Mouse (Mus musculus): ENCODE data around the gene Arvcf.

Gene Arvcf

GRCm38 (mm10) chr16:18356961-18357360 is 9.0 kb downstream of the Arvcf start:
- no peak for DNase-seq (ENCODE audit: low spot score in 2 of 2)

GRCm38 (mm10) chr16:18357977-18358376 is 10.0 kb downstream of the Arvcf start:
- no peak for DNase-seq (ENCODE audit: low spot score in 2 of 2)

GRCm38 (mm10) chr16:18360151-18360805 is 12.3 kb downstream of the Arvcf start:
- no peak for DNase-seq (ENCODE audit: low spot score in 2 of 2)

GRCm38 (mm10) chr16:18362948-18363347 is 15.0 kb downstream of the Arvcf start:
- no peak for DNase-seq (ENCODE audit: low spot score in 2 of 2)

GRCm38 (mm10) chr16:18366849-18367248 is 18.9 kb downstream of the Arvcf start:
- no peak for DNase-seq (ENCODE audit: low spot score in 2 of 2)

- no peak for DNase-seq (ENCODE audit: low spot score in 2 of 2)
Observed at GRCm38 (mm10) chr16:18370197-18370596, 22.2 kb downstream of the Arvcf start.

- no peak for DNase-seq (ENCODE audit: low spot score in 2 of 2)
Observed at GRCm38 (mm10) chr16:18373632-18374031, 25.6 kb downstream of the Arvcf start.

- no peak for DNase-seq (ENCODE audit: low spot score in 2 of 2)
Observed at GRCm38 (mm10) chr16:18376297-18376954, 28.4 kb downstream of the Arvcf start.

GRCm38 (mm10) chr16:18377203-18377602 is 29.2 kb downstream of the Arvcf start:
- DNase-seq (ENCODE audit: low spot score in 2 of 2), result no peak

GRCm38 (mm10) chr16:18378489-18378888 is 30.5 kb downstream of the Arvcf start:
- DNase-seq (ENCODE audit: low spot score in 2 of 2), result no peak

GRCm38 (mm10) chr16:18379338-18380001 is 31.5 kb downstream of the Arvcf start:
- peak in 1 of 2 experiments; percentile 42 for DNase-seq (ENCODE audit: low spot score in 2 of 2)

GRCm38 (mm10) chr16:18380495-18381063 is 32.6 kb downstream of the Arvcf start:
- peak; percentile 67 to 76 for DNase-seq (ENCODE audit: low spot score in 2 of 2)

GRCm38 (mm10) chr16:18381621-18382258 is 33.8 kb downstream of the Arvcf start:
- peak; percentile 56 to 63 for DNase-seq (ENCODE audit: low spot score in 2 of 2)

- peak; percentile 49 to 54 for DNase-seq (ENCODE audit: low spot score in 2 of 2)
Observed at GRCm38 (mm10) chr16:18383045-18383726, 35.2 kb downstream of the Arvcf start.

- DNase-seq (ENCODE audit: low spot score in 2 of 2), result no peak
Observed at GRCm38 (mm10) chr16:18383756-18384155, 35.8 kb downstream of the Arvcf start.

GRCm38 (mm10) chr16:18384211-18384610 is 36.2 kb downstream of the Arvcf start:
- peak; percentile 63 to 64 for DNase-seq (ENCODE audit: low spot score in 2 of 2)

- no peak for DNase-seq (ENCODE audit: low spot score in 2 of 2)
Observed at GRCm38 (mm10) chr16:18384659-18385058, 36.7 kb downstream of the Arvcf start.

GRCm38 (mm10) chr16:18385411-18385810 is 37.4 kb downstream of the Arvcf start:
- no peak for DNase-seq (ENCODE audit: low spot score in 2 of 2)

GRCm38 (mm10) chr16:18386451-18386850 is 38.5 kb downstream of the Arvcf start:
- DNase-seq (ENCODE audit: low spot score in 2 of 2), result peak; percentile 42 to 48

- DNase-seq (ENCODE audit: low spot score in 2 of 2), result no peak
Observed at GRCm38 (mm10) chr16:18386972-18387371, 39.0 kb downstream of the Arvcf start.
